Mouse (Mus musculus) intestine, postnatal 0 days (tissue): ENCODE results near the gene Stox2. TPM values are rescaled to one million over a fixed set of nuclear protein-coding genes. Genes with fewer than 3 reads are reported as not detected.

Source experiments
- ATAC-seq: fragments of 200-750 bp; cut with Nextera tagmentation; 2 replicates; pipeline ENCODE4 v1.8.0; 2017; ENCODE audit warnings: mild to moderate bottlenecking, moderate TSS enrichment, moderate library complexity
- H3K27ac ChIP-seq: fragments of 300-500 bp; sonication (generic); 2 replicates; pipeline ENCODE4 v1.5.1; 2014; ENCODE audit warnings: mild to moderate bottlenecking, low read depth, low read length, moderate library complexity
- H3K27me3 ChIP-seq: fragments of 300-500 bp; sonication (generic); replicated peaks from 2 replicates; pipeline ENCODE4 v1.6.1; 2014; ENCODE audit warnings: low read length, mixed read lengths; ENCODE audit not compliant: control insufficient read depth, insufficient read depth
- H3K36me3 ChIP-seq: fragments of 300-500 bp; sonication (generic); 2 replicates; pipeline ENCODE4 v1.6.1; 2014; ENCODE audit warnings: mild to moderate bottlenecking, moderate library complexity; ENCODE audit not compliant: control insufficient read depth, insufficient read depth
- H3K4me1 ChIP-seq: fragments of 300-500 bp; sonication (generic); replicated peaks from 2 replicates; pipeline ENCODE4 v1.6.1; 2014; ENCODE audit warnings: antibody characterized with exemption, low read length, mixed read lengths; ENCODE audit not compliant: control insufficient read depth, insufficient read depth
- H3K4me2 ChIP-seq: fragments of 300-500 bp; sonication (generic); replicated peaks from 2 replicates; pipeline ENCODE4 v1.6.1; 2014; ENCODE audit warnings: low read depth, mild to moderate bottlenecking, moderate library complexity
- H3K4me3 ChIP-seq: fragments of 300-500 bp; sonication (generic); 2 replicates; pipeline ENCODE4 v1.5.1; 2014; ENCODE audit warnings: low read depth, low read length
- H3K9ac ChIP-seq: fragments of 300-500 bp; sonication (generic); 2 replicates; pipeline ENCODE4 v1.6.1; 2014; ENCODE audit warnings: mild to moderate bottlenecking, low read depth, low read length
- H3K9me3 ChIP-seq: fragments of 300-500 bp; sonication (generic); 2 replicates; pipeline ENCODE4 v1.6.1; 2016; ENCODE audit warnings: mixed run types; ENCODE audit not compliant: control insufficient read depth
- CTCF ChIP-seq: sonication (generic); IDR thresholded peaks from 2 replicates; pipeline ENCODE4 v1.5.1; 2016; ENCODE audit warnings: low read depth, mild to moderate bottlenecking, control low read depth, antibody characterized with exemption, moderate library complexity
- WGBS: fragments of 180-500 bp; shearing (Covaris S2); extraction: QIAGEN DNeasy Blood & Tissue Kit; methylation state at CpG from one replicate; pipeline ENCODE4 v1.1.7; 2014; 5-methylcytosine and 5-hydroxymethylcytosine counted together
- polyA plus RNA-seq: library from polyadenylated mRNA; unstranded; fragments of >200 nt; fragmentation: Nextera tagmentation; extraction: Ambion mirVana; gene quantifications from 2 replicates; pipeline ENCODE4 v1.2.1, GENCODE M21; 2015

Stox2 gene
- polyA plus RNA-seq, 1 experiment from 2014 or later, result 3.2 TPM

GRCm38 (mm10) chr8:47354523-47355168, 91.5 kb downstream of the Stox2 start:
- Histone ChIP-seq H3K9me3 (no peaks in the 10 kb centered on the region), H3K4me1 (no peaks in the 10 kb centered on the region), H3K36me3 (no peaks in the 10 kb centered on the region), H3K4me2 (no peak overlapping the region), H3K9ac (no peak overlapping the region), H3K4me3 (no peak overlapping the region), H3K27me3 (no peaks in the 10 kb centered on the region), H3K27ac (no peak overlapping the region)
- 71% methylated on average over 12 of the region's 12 CpGs for WGBS
- ATAC-seq, result no peak
- TF ChIP-seq CTCF, result no peak

- TF ChIP-seq CTCF, result no peak
- 27% methylated on average over 21 of the region's 21 CpGs for WGBS
- Histone ChIP-seq H3K4me3 (0 out of 2 replicates have a peak overlapping the region, but pooled peaks have one; percentile 9), H3K4me2 (peak overlapping the region; percentile 45), H3K9me3 (no peaks in the 10 kb centered on the region), H3K27ac (no peak overlapping the region), H3K9ac (no peak overlapping the region), H3K27me3 (no peaks in the 10 kb centered on the region), H3K36me3 (no peaks in the 10 kb centered on the region), H3K4me1 (no peaks in the 10 kb centered on the region)
- 0 out of 2 replicates have a peak, but pooled peaks have one; percentile 4 for ATAC-seq
Observed at GRCm38 (mm10) chr8:47351914-47352701, 94.1 kb downstream of the Stox2 start.

DNA sequence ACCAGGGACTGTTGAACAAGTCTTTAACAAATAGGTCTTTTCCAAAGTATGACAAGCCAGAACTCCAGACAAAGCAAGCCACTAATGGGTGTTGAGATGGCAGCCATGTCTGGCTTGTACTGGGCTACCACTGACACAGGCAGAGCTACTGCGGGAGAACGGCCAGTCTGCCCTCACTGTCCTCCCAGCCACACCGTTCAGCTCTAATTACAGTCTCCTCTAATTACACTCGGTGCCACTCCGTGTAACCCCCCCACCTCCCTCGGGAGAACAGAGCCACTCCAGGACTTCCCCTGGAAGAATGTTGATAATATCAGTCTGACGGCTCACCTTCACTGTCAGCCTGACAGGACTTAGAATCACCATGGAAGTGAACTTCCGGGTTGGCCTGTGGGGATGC, 97.1 kb downstream of the Stox2 start:
- no peak for ATAC-seq
- TF ChIP-seq CTCF, result no peak
- WGBS, result 64% methylated on average over 8 of the region's 8 CpGs
- Histone ChIP-seq H3K9me3 (no peaks in the 10 kb centered on the region), H3K4me3 (no peak overlapping the region), H3K4me2 (no peak overlapping the region), H3K27me3 (no peaks in the 10 kb centered on the region), H3K27ac (no peak overlapping the region), H3K36me3 (no peaks in the 10 kb centered on the region), H3K4me1 (no peaks in the 10 kb centered on the region), H3K9ac (no peak overlapping the region)

GRCm38 (mm10) chr8:47347809-47348208, 98.4 kb downstream of the Stox2 start:
- H3K4me3 ChIP-seq, result no peak overlapping the region
- H3K27me3 ChIP-seq, result no peaks in the 10 kb centered on the region
- H3K36me3 ChIP-seq, result no peaks in the 10 kb centered on the region
- no peaks in the 10 kb centered on the region for H3K4me1 ChIP-seq
- 46% methylated on average over 6 of the region's 6 CpGs for WGBS
- no peak overlapping the region for H3K9ac ChIP-seq
- H3K9me3 ChIP-seq, result no peaks in the 10 kb centered on the region
- no peak for ATAC-seq
- no peak overlapping the region for H3K27ac ChIP-seq
- no peak overlapping the region for H3K4me2 ChIP-seq
- TF ChIP-seq CTCF, result no peak

- no peak for ATAC-seq
- Histone ChIP-seq H3K27me3 (no peaks in the 10 kb centered on the region), H3K9ac (no peak overlapping the region), H3K4me3 (no peak overlapping the region), H3K27ac (no peak overlapping the region), H3K36me3 (no peaks in the 10 kb centered on the region), H3K4me1 (no peaks in the 10 kb centered on the region), H3K9me3 (no peaks in the 10 kb centered on the region), H3K4me2 (no peak overlapping the region)
- 94% methylated on average over 9 of the region's 9 CpGs for WGBS
- no peak for TF ChIP-seq CTCF
Observed at GRCm38 (mm10) chr8:47345772-47346103, 100.4 kb downstream of the Stox2 start.

DNA sequence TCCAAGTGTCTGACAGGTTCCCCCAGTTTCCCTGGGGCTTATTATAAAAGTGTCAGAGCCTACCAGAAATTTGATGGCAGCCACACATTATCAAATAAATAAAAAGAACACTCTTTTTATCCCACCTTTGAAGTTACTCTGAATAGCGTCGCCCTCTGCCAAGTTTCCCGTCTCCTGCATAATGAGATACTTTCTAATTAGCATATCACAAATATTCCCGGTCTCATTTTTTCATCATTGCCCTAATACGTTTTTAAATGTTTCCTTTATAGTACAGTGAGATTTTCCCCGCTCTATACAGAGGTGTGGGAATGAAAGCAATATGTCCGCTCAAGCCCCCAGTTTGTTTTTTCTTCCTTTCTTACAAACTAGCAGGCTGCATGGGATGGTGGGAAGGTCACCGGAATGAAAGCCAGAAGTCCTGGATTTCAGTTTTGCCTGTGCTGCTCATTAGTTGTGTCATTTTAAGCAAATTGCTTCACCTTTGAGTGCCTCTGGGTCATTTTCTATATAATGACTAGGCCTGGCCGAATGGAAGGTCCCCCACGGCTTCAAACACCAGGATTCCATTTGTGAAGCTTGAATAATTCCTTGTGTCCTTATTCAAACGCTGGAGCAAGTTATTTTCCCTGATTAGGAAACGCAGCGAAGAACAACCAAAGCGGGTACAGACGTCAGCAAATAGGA, 100.9 kb downstream of the Stox2 start:
- Histone ChIP-seq H3K4me3 (no peak overlapping the region), H3K27me3 (no peaks in the 10 kb centered on the region), H3K27ac (no peak overlapping the region), H3K4me1 (no peaks in the 10 kb centered on the region), H3K9ac (no peak overlapping the region), H3K36me3 (no peaks in the 10 kb centered on the region), H3K4me2 (no peak overlapping the region), H3K9me3 (no peaks in the 10 kb centered on the region)
- 73% methylated on average over 15 of the region's 15 CpGs for WGBS
- ATAC-seq, result no peak
- no peak for TF ChIP-seq CTCF
